Mouse (Mus musculus): Measurements from ENCODE around the gene Zfp972.
A peak's percentile ranks its signal among the peaks of the same experiment; 100 is the strongest.
"Not testable (repeated sequence)": the region's sequence is repeated elsewhere in the genome, so short reads cannot be mapped to it uniquely, and the experiment has no call there.

Gene Zfp972

GRCm38 (mm10) chr2:177925563-177926103 lies at the start of gene Zfp972:
Gene Zfp972, minus strand, starts transcription at chr2:177925613.
- DNase-seq (ENCODE audit: low read depth, low spot score): peak; percentile 22

GRCm38 (mm10) chr2:177974814-177975213 lies 49.4 kb upstream of the Zfp972 start:
- DNase-seq (ENCODE audit: low read depth, low spot score): not testable (repeated sequence)

GRCm38 (mm10) chr2:177957145-177957544 lies 31.7 kb upstream of the Zfp972 start, which contains the start of gene Gm14326:
Gene Gm14326, minus strand, starts transcription at chr2:177957297.
- DNase-seq (ENCODE audit: low read depth, low spot score): not testable (repeated sequence)

- not testable (repeated sequence) for DNase-seq (ENCODE audit: low read depth, low spot score)
Observed at GRCm38 (mm10) chr2:177956734-177957133, 31.3 kb upstream of the Zfp972 start.

GRCm38 (mm10) chr2:177903276-177903675 lies 22.1 kb downstream of the Zfp972 start:
- DNase-seq (ENCODE audit: low read depth, low spot score): not testable (repeated sequence)

GRCm38 (mm10) chr2:177898171-177898570 lies 27.2 kb downstream of the Zfp972 start:
- not testable (repeated sequence) for DNase-seq (ENCODE audit: low read depth, low spot score)

GRCm38 (mm10) chr2:177897046-177897578 lies 28.3 kb downstream of the Zfp972 start, which contains the start of gene Gm14327:
Gene Gm14327, plus strand, starts transcription at chr2:177897096.
- not testable (repeated sequence) for DNase-seq (ENCODE audit: low read depth, low spot score)

- not testable (repeated sequence) for DNase-seq (ENCODE audit: low read depth, low spot score)
Observed at GRCm38 (mm10) chr2:177887743-177888142, 37.7 kb downstream of the Zfp972 start.

GRCm38 (mm10) chr2:177862254-177862653 lies 63.2 kb downstream of the Zfp972 start:
- not testable (repeated sequence) for DNase-seq (ENCODE audit: low read depth, low spot score)

All from WW6 (cell line).